ENCODE assay signal across 23 mouse cellular contexts in the genomic region with DNA sequence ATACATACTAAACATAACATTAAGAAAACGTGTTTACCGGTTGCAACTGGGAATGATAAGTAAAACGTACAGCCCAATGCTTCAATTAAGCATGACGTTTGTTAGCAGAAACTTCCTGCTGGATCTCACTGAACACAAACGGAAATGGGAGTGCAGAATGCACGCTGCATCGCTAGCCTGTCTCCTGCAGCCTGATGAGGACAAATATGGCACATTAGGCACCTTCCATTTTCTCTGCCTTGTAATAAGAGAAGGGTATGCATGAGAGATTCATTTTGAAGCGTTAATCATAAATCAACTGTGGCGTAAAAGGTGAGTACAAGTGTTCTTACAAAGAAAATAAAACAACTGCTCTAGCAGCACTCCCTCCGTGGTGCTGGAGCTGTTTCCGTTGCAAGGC.
A peak's percentile ranks its signal among the peaks of the same experiment; 100 is the strongest.
DNase-seq lines count a peak whose midpoint lies in the region; ATAC-seq lines count a peak whose summit lies in the region.
"Had no signal": no experiment of that assay in that cellular context is flagged by ENCODE, and none has a peak within 500 bp of the region (broad histone marks: within the 10 kb centered on the region; RNA-seq: fewer than 3 reads in every experiment).

No protein-coding gene starts in this region.

- H3K9me3 ChIP-seq in kidney, embryonic 15.5 days (replicated peaks), result no peaks in the 10 kb centered on the region
- no peaks in the 10 kb centered on the region for H3K9me3 ChIP-seq in neural tube, embryonic 12.5 days
- no peaks in the 10 kb centered on the region for H3K9me3 ChIP-seq in hindbrain, embryonic 16.5 days (ENCODE audit: control insufficient read depth, low read length)
- H3K9me3 ChIP-seq: embryonic facial prominence, embryonic 12.5 days; forebrain, embryonic 12.5 days; heart, embryonic 10.5 days; liver, embryonic 13.5 days had no signal

- H3K9ac ChIP-seq in kidney, embryonic 15.5 days, result no peak overlapping the region
- no peak overlapping the region for H3K9ac ChIP-seq in neural tube, embryonic 12.5 days
- H3K9ac ChIP-seq in hindbrain, embryonic 16.5 days (ENCODE audit: low read depth, low read length), result no peak overlapping the region; the same call in 1 of the 2 replicates
- H3K9ac ChIP-seq: embryonic facial prominence, embryonic 12.5 days; forebrain, embryonic 12.5 days; liver, embryonic 13.5 days had no signal

- peaks cover 8% of the 10 kb centered on the region; the same call in 1 of the 2 replicates for H3K4me1 ChIP-seq in kidney, embryonic 15.5 days
- peaks cover 12% of the 10 kb centered on the region for H3K4me1 ChIP-seq in neural tube, embryonic 12.5 days
- peaks cover 9% of the 10 kb centered on the region; the same call in 1 of the 2 replicates for H3K4me1 ChIP-seq in hindbrain, embryonic 16.5 days (ENCODE audit: control insufficient read depth, insufficient read depth, low read depth, low read length)
- H3K4me1 ChIP-seq: embryonic facial prominence, embryonic 12.5 days; liver, embryonic 13.5 days had no signal

- DNase-seq in kidney, adult 18-20 months, result no peak
- DNase-seq in neural tube, embryonic 10.5 days (ENCODE audit: extremely low spot score, low spot score), result no peak
- DNase-seq in cerebellum, adult 11 months, result no peak
- DNase-seq in gastrocnemius, postnatal 4 days (ENCODE audit: low spot score in 2 of 2), result no peak
- DNase-seq: adrenal gland, adult 8-10 months; cerebellum, adult 2 months; cerebellum, postnatal 25 days; gastrocnemius, postnatal 36 days; heart, postnatal 10 days; kidney, postnatal 4 days; liver, embryonic 13.5 days; lung, adult 2 months; lung, postnatal 14 days; right cerebral cortex, postnatal 4 days; thymus, postnatal 25 days had no signal

- no peak overlapping the region for H3K4me3 ChIP-seq in kidney, embryonic 15.5 days (replicated peaks)
- H3K4me3 ChIP-seq in neural tube, embryonic 12.5 days, result no peak overlapping the region
- no peak overlapping the region for H3K4me3 ChIP-seq in hindbrain, embryonic 16.5 days (ENCODE audit: low read length)
- H3K4me3 ChIP-seq: embryonic facial prominence, embryonic 12.5 days; forebrain, embryonic 12.5 days; heart, embryonic 10.5 days; liver, embryonic 13.5 days had no signal

- no peak overlapping the region for H3K27ac ChIP-seq in kidney, embryonic 15.5 days
- H3K27ac ChIP-seq in neural tube, embryonic 12.5 days, result no peak overlapping the region
- H3K27ac ChIP-seq in hindbrain, embryonic 16.5 days (ENCODE audit: low read depth, low read length), result no peak overlapping the region
- H3K27ac ChIP-seq: embryonic facial prominence, embryonic 12.5 days; forebrain, embryonic 12.5 days; heart, embryonic 10.5 days; liver, embryonic 13.5 days had no signal

- peak overlapping the region; percentile 35 for H3K4me2 ChIP-seq in kidney, embryonic 15.5 days
- 0 out of 2 replicates have a peak overlapping the region, but pooled peaks have one; percentile 12 for H3K4me2 ChIP-seq in neural tube, embryonic 12.5 days (replicated peaks)
- H3K4me2 ChIP-seq in hindbrain, embryonic 16.5 days (ENCODE audit: low read length), result peak overlapping the region; percentile 38
- H3K4me2 ChIP-seq: embryonic facial prominence, embryonic 12.5 days; forebrain, embryonic 12.5 days; liver, embryonic 13.5 days had no signal

- ATAC-seq in kidney, embryonic 15.5 days (replicated peaks; ENCODE audit: low FRiP score), result 0 out of 2 replicates have a peak, but pooled peaks have one; percentile 46
- peak; percentile 57; the same call in 1 of the 2 replicates for ATAC-seq in neural tube, embryonic 12.5 days (ENCODE audit: low FRiP score, low read depth)
- peak; percentile 63; the same call in 1 of the 2 replicates for ATAC-seq in hindbrain, embryonic 16.5 days
- ATAC-seq: activated CD4-positive, CD25-positive, alpha-beta regulatory T cell, adult 4 months; intestine, postnatal 0 days had no signal

- H3K36me3 ChIP-seq in kidney, embryonic 15.5 days, result no peaks in the 10 kb centered on the region
- no peaks in the 10 kb centered on the region for H3K36me3 ChIP-seq in neural tube, embryonic 12.5 days
- H3K36me3 ChIP-seq in hindbrain, embryonic 16.5 days (ENCODE audit: control insufficient read depth, insufficient read depth, low read length), result no peaks in the 10 kb centered on the region
- H3K36me3 ChIP-seq: embryonic facial prominence, embryonic 12.5 days; forebrain, embryonic 12.5 days; heart, embryonic 10.5 days; liver, embryonic 13.5 days had no signal

- WGBS in kidney, embryonic 15.5 days, result 26% methylated on average over 11 of the region's 11 CpGs
- 53% methylated on average over 11 of the region's 11 CpGs for WGBS in neural tube, embryonic 12.5 days
- WGBS in hindbrain, embryonic 16.5 days, result 30% methylated on average over 11 of the region's 11 CpGs

- H3K27me3 ChIP-seq in kidney, embryonic 15.5 days, result no peaks in the 10 kb centered on the region
- H3K27me3 ChIP-seq in neural tube, embryonic 12.5 days (replicated peaks), result no peaks in the 10 kb centered on the region
- no peaks in the 10 kb centered on the region for H3K27me3 ChIP-seq in hindbrain, embryonic 16.5 days (replicated peaks; ENCODE audit: control insufficient read depth, insufficient read depth, low read length)
- H3K27me3 ChIP-seq: embryonic facial prominence, embryonic 12.5 days; liver, embryonic 13.5 days had no signal
